Mouse (Mus musculus) Patski (cell line): ENCODE measurements around the gene Prr12. TPM values are rescaled to one million over a fixed set of nuclear protein-coding genes. Genes with fewer than 3 reads are reported as not detected.
"Not testable (repeated sequence)": the region's sequence is repeated elsewhere in the genome, so short reads cannot be mapped to it uniquely, and the experiment has no call there.

Experiments used
- ATAC-seq: fragments of 100-300 bp; one replicate; pipeline ENCODE4 v1.8.0; 2021
- CTCF ChIA-PET: fragments of 350-600 bp; sonication (Branson Sonifier 250); formaldehyde crosslinking; loops from one replicate; lab custom pipeline; 2022; ENCODE audit warnings: inconsistent platforms; lab: Charles Lee
- POLR2A ChIA-PET: fragments of 350-600 bp; sonication (Branson Sonifier 250); formaldehyde crosslinking; loops from one replicate; lab custom pipeline; 2022; ENCODE audit warnings: antibody characterized with exemption, inconsistent platforms; lab: Charles Lee
- DNase-seq: peaks from one replicate; pipeline ENCODE4 v3.0.0-alpha.2; 2011; ENCODE audit warnings: low read depth, low spot score
- H3K27me3 ChIP-seq: fragments of 371-371 bp; one replicate; pipeline ENCODE4 v1.5.1; 2021
- CTCF ChIP-seq: fragments of 100-300 bp; IDR thresholded peaks from one replicate; pipeline ENCODE4 v1.5.1; 2021
- in situ Hi-C: fragments of 300-500 bp; cut with MboI; formaldehyde crosslinking; loops from 3 replicates; pipeline ENCODE4 v1.11.1; 2018; ENCODE audit warnings: low pct_unique_long_range_greater_than_20kb, mixed read lengths
- polyA plus RNA-seq: library from polyadenylated mRNA; unstranded; gene quantifications from one replicate; pipeline ENCODE4 v1.2.3, GENCODE M21; 2021

The Prr12 gene
- polyA plus RNA-seq, 1 experiment from 2014 or later: 35.8 TPM

DNA sequence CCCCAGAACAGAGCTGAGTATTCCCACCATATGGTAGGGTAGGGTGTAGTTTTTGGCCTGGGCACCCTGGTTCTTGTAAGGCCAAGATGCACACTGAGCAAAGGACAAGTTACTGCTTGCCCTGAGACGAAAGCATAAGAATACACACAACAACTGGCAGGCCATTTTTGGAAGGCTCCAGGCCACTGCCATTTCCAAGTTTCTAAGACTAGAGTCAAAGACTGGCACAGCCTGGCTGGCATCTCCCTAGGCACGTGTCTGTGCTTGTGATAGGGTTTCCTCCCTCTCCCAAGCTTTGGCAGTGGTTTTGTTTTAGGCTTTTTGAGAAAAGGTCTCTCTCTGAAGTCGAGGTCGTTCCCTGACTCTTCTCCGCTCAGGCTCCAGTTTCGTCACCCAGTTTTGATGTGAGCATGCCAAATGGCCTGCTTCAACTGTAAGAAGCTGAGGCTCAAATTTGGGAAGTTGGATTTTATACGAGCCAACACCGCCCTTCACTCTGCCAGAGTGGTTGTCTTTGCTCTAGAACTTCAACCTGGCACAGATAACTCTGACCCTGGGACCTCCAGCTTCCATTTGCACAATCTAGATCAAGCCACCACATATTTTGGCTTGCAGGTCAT is 27.0 kb downstream of the Prr12 start:
- in situ Hi-C loops: no loop called here
- ChIA-PET CTCF (no interaction called here), POLR2A (no interaction called here)
- H3K27me3 ChIP-seq: no peaks in the 10 kb centered on the region
- DNase-seq (no peak), ATAC-seq (no peak)
- no peak for TF ChIP-seq CTCF

DNA sequence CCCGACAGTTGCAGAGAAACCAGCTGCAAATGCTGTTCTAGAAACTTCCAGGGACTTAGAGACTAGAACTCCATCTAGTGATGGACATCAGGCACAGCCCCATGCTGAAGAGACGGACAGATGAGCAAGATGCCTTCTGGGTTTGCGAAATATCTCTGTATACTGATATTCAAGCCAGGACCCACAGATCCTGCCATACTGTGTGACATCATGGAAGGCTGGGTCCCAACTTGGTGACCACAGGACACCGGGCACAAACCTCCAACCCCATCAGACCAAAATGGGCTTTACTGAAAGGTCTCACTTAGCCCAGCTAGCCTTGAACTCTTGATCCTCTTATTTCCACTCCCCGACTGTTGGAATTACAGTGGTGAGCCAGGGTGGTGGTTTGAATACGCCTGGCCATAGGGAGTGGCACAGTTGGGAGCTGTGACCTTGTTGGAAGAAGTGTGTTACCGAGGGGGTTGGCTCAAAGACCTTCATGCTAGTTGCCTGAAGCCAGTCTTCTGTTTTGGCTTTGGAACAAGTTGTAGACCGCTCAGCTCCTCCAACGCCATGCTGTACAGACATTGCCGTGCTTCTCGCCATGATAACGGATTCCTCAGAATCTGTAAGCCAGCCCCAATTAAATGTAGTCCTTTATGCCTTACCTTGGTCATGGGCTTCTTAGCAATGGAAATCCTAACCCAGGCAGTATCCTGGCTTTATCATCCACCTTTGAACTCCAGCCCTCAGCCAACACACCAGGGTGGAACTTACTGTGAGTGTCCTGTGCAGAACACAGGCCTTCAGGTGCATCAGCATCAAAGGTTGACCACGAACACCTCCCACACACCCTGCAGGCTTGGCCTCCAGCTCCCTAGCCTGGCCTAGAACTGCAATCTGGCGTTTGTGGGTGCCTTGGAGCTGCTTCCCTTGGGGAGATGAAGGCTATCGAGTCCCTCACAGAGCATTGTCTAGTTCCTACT is 28.1 kb downstream of the Prr12 start:
- no peak for TF ChIP-seq CTCF
- ATAC-seq: no peak
- ChIA-PET CTCF (no interaction called here), POLR2A (interaction anchor here (0.7 kb wide), 1 partner anchor 41 kb away, joined by 3 read pairs; no protein-coding TSS in a partner anchor)
- in situ Hi-C loops: no loop called here
- no peak for DNase-seq
- no peaks in the 10 kb centered on the region for H3K27me3 ChIP-seq

DNA sequence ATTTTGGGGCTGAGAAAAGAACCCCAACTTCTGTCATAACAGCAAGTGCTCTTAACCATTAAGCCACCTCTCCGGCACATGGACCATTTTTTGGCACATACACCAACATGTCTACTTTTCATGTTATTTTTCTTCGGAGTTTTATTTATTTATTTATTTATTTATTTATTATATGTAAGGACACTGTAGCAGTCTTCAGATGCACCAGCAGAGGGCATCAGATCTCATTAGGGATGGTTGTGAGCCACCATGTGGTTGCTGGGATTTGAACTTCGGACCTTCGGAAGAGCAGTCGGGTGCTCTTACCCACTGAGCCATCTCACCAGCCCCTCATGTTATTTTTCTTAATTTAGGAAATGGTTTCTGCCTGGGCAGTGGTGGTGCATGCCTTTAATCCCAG is 29.0 kb downstream of the Prr12 start:
- H3K27me3 ChIP-seq, CTCF ChIA-PET, in situ Hi-C loops, DNase-seq, ATAC-seq: not testable (repeated sequence)
- POLR2A ChIA-PET: interaction anchor here (0.7 kb wide), 1 partner anchor 42 kb away, joined by 3 read pairs; no protein-coding TSS in a partner anchor

DNA sequence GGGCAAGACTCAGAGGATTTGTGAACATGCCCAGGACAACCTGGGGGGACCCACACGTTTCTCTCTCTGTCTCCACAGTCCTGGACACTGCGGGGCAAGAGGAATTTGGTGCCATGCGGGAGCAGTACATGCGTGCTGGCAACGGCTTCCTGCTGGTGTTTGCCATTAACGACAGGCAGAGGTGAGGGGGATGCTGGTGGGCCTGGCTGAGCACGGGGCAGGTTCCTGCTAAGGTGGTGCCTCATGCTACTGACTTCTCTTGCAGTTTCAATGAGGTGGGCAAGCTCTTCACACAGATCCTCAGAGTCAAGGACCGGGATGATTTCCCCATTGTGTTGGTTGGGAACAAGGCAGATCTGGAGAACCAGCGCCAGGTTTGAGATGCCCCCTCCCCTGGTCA is 32.5 kb downstream of the Prr12 start:
- ChIA-PET CTCF (no interaction called here), POLR2A (no interaction called here)
- in situ Hi-C loops: no loop called here
- TF ChIP-seq CTCF: no peak
- DNase-seq (no peak), ATAC-seq (no peak)
- no peaks in the 10 kb centered on the region for H3K27me3 ChIP-seq

DNA sequence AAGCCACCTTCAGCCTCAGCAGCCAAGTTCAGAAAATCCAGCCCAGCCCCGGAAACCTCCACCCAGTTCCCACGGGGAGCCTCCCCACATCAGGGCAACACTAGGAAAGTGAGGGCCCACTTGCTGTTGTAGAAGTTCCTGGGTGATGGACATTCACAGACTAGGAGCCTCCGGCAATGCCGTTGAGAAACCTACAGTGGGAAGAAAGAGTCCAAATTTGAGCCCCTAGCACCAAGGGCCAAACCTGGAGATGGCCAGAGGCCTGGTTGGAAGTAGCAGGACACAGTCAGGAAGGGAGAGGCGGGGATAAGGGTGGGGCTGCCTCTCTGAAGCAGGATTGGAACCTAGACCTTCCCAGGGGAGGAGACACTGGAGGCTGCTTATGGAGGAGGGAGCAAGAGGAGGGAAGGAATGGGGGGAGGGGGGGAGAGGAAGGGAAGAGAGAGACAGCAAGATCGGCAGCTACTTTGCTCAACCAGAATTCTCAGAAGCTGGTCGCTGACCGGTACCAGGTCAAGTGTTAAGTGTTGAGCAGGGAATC is 33.6 kb downstream of the Prr12 start:
- POLR2A ChIA-PET: interaction anchor here (1.7 kb wide), 1 partner anchor 40 kb away, joined by 5 read pairs; no protein-coding TSS in a partner anchor
- in situ Hi-C loops: no loop called here
- CTCF ChIA-PET: interaction anchor here (0.9 to 1.8 kb wide), 2 partner anchors 8 to 18 kb away, joined by 3 to 5 read pairs; no protein-coding TSS in a partner anchor
- ATAC-seq (no peak), DNase-seq (no peak)
- no peak for TF ChIP-seq CTCF
- no peaks in the 10 kb centered on the region for H3K27me3 ChIP-seq

DNA sequence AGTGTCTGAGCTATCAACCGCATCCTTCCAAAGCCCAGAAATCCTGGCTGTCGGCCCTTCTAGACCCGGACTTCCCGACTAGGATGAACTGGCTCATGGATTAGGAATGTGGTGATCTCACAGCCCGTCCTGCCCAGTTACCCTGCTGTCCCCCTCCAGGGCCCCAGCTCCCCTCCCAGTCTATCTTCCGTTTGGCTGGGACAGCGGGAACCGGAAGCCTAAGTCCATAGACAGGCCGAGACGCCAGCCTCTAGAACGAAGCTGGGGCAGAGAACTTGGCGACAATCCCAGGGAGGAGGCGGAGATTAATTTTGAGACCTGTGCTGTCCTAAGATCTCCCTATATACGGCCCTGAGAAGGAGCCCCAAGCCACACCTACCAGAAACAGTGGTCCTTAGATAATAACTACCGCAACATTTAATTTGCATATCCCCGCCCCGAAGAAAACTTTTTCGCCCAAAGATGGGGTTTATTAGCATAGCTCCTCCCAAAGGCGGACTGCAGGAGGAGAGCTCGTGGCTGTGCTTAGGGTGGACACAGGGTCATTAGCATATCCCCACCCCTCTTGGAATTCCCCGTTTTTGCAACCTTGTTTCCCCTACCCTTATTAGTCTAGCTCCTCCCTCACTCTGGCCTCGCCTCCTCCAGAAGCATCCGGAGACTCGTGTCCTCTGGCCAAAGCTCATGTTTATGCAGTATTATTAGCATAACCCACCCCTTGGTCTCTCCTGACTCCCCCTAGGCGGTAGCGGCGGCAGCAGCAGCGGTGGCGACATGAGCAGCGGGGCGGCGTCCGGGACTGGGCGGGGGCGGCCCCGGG is 35.2 kb downstream of the Prr12 start, which contains the start of gene Rras:
Rras (plus strand) TSS at position 720 of the 820 bp plus-strand sequence.
- DNase-seq (peak; percentile 98), ATAC-seq (peak; percentile 82)
- no peak for TF ChIP-seq CTCF
- ChIA-PET CTCF (interaction anchor here (0.8 to 1.8 kb wide), 8 partner anchors 8 to 50 kb away, joined by 3 to 8 read pairs (median 4); no protein-coding TSS in a partner anchor), POLR2A (interaction anchor here (0.7 to 1.7 kb wide), 6 partner anchors 11 to 42 kb away, joined by 3 to 5 read pairs (median 4); partner anchors contain the start of gene Prr12)
- in situ Hi-C loops: no loop called here
- no peaks in the 10 kb centered on the region for H3K27me3 ChIP-seq

DNA sequence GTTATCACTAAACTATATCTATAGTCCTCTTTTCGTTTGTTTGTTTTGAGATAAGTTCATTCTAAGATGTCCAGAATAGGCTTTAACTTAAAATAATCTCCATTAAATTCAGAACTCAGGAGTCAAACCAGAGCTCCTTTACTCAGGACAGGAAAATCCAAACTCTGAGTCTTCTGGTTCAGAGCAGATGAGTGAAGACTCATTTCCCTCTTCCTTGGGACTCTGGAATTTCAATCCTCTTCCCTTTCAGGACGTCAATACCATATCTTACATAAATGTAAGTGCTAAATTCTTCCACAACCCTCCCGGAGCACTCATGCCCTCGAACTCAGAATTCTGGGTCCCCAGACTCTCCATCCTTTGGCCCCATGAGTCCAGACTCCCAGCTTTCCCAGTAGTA is 35.9 kb downstream of the Prr12 start:
- DNase-seq: no peak
- no peak for TF ChIP-seq CTCF
- ATAC-seq: no peak
- in situ Hi-C loops: no loop called here
- ChIA-PET POLR2A (interaction anchor here (1.2 to 1.3 kb wide), 3 partner anchors 10 to 36 kb away, joined by 3 to 5 read pairs (median 4); partner anchors contain the start of gene Prr12), CTCF (interaction anchor here (1.1 to 1.8 kb wide), 4 partner anchors 28 to 49 kb away, joined by 3 to 4 read pairs (median 3); no protein-coding TSS in a partner anchor)
- H3K27me3 ChIP-seq: no peaks in the 10 kb centered on the region

DNA sequence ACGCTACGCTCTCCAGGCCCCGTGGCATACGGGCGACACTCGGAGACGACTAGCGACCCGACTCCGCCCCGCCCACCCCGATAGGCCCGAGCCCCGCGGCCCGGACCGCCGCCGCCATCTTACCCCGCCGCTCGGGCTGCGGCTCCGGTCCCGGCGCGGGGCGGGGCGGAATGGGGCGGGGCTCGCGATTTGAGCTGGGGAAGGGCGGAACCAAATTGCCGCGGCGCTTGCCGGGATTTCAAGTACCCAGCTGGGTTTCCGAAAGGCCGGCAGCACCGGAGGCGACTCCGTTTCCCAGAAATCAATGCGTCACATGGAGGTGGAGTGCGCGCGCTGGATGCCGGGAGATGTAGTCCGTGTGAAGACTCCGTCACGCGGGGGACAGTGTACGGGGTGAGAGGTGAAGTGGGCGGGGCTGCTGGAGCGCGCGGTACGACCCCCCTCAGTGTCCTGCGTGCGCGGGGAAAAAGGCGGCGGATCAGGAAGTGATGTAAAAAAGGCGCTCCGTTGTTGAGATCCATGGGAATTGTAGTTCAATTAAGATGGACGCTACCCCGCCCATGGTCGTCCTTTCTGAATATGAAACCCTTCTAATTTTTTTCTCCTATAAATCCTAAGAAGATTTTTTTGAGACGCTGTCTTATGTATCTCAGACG is 36.6 kb downstream of the Prr12 start, which contains the start of gene Scaf1:
Scaf1 (minus strand) TSS at position 407 of the 656 bp plus-strand sequence.
- ChIA-PET POLR2A (interaction anchor here (0.6 to 3.2 kb wide), 5 partner anchors 10 to 120 kb away, joined by 3 to 17 read pairs (median 3); partner anchors contain the start of genes Bcl2l12, Flt3l, Gm45713 and Irf3), CTCF (interaction anchor here (1.8 kb wide), 1 partner anchor 27 kb away, joined by 4 read pairs; no protein-coding TSS in a partner anchor)
- ATAC-seq: peak; percentile 60
- in situ Hi-C loops: no loop called here
- DNase-seq: peak; percentile 99
- no peak for TF ChIP-seq CTCF
- no peaks in the 10 kb centered on the region for H3K27me3 ChIP-seq
